28 mouse cellular contexts compared by ENCODE assay signal in the genomic region with DNA sequence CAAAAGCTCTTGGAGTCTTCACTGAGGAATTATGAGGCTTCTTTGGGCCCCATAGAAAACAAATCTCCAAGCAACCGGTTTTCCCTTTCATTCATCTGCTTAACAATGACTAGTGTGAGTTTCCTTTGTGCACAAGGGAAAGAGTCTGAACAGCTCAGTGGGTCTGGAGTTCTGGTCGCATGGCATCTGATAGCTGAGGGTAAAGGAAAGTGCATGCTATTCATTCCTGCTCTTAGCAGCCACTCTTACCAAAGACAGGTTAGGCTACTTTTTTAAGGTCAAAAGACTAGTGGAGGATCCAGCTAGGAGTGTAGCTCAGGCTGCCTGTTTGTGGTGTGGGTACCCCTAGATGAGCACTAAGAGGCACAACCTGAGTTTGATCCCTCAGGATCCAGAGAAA. TPM values are rescaled to one million over a fixed set of nuclear protein-coding genes. Genes with fewer than 3 reads are reported as not detected.
DNase-seq lines count a peak whose midpoint lies in the region; ATAC-seq lines count a peak whose summit lies in the region.
"Had no signal": no experiment of that assay in that cellular context is flagged by ENCODE, and none has a peak within 500 bp of the region (broad histone marks: within the 10 kb centered on the region; RNA-seq: fewer than 3 reads in every experiment).

No protein-coding gene starts in this region.

- no peak for DNase-seq in embryonic facial prominence, embryonic 10.5 days (ENCODE audit: low spot score)
- no peak for DNase-seq in heart, adult 18-20 months
- DNase-seq in midbrain, embryonic 10.5 days (ENCODE audit: low spot score): peak; percentile 25
- no peak for DNase-seq in midbrain, embryonic 14.5 days
- DNase-seq in thymus, postnatal 25 days: no peak
- DNase-seq: cerebellum, adult 2 months; cerebellum, postnatal 36 days; kidney, adult 9 months; kidney, postnatal 25 days; thymus, adult 2 months had no signal

- WGBS in embryonic facial prominence, embryonic 13.5 days: 41% methylated on average over 2 of the region's 2 CpGs
- 29% methylated on average over 2 of the region's 2 CpGs for WGBS in embryonic facial prominence, embryonic 10.5 days
- WGBS in heart, embryonic 13.5 days: 50% methylated on average over 2 of the region's 2 CpGs
- 18% methylated on average over 2 of the region's 2 CpGs for WGBS in midbrain, embryonic 10.5 days
- 3% methylated on average over 2 of the region's 2 CpGs for WGBS in midbrain, embryonic 14.5 days
- 62% methylated on average over 2 of the region's 2 CpGs for WGBS in limb, embryonic 15.5 days

- ATAC-seq in embryonic facial prominence, embryonic 13.5 days (ENCODE audit: insufficient number of reproducible peaks, insufficient read depth, low FRiP score, low TSS enrichment, low read depth): no peak
- no peak for ATAC-seq in heart, embryonic 13.5 days (ENCODE audit: extremely low read depth, insufficient number of reproducible peaks, low FRiP score, low TSS enrichment)
- no peak for ATAC-seq in midbrain, embryonic 14.5 days (ENCODE audit: low FRiP score, low TSS enrichment)
- no peak for ATAC-seq in limb, embryonic 15.5 days (ENCODE audit: insufficient number of reproducible peaks, low FRiP score, low TSS enrichment, low read depth)
- ATAC-seq: forebrain, embryonic 14.5 days had no signal

- H3K9ac ChIP-seq in embryonic facial prominence, embryonic 13.5 days: no peak overlapping the region
- no peak overlapping the region for H3K9ac ChIP-seq in heart, embryonic 13.5 days
- H3K9ac ChIP-seq in midbrain, embryonic 14.5 days (replicated peaks; ENCODE audit: low read length): no peak overlapping the region
- H3K9ac ChIP-seq in limb, embryonic 15.5 days: no peak overlapping the region
- H3K9ac ChIP-seq: hindbrain, embryonic 14.5 days; midbrain, embryonic 12.5 days; stomach, embryonic 15.5 days had no signal

- peaks cover 3% of the 10 kb centered on the region; the same call in 1 of the 2 replicates for H3K9me3 ChIP-seq in embryonic facial prominence, embryonic 13.5 days
- no peaks in the 10 kb centered on the region for H3K9me3 ChIP-seq in embryonic facial prominence, embryonic 10.5 days
- H3K9me3 ChIP-seq in heart, embryonic 13.5 days: peaks cover 5% of the 10 kb centered on the region; the same call in 1 of the 2 replicates
- H3K9me3 ChIP-seq in midbrain, embryonic 10.5 days (replicated peaks): peaks cover 3% of the 10 kb centered on the region; the same call in 1 of the 2 replicates
- peaks cover 4% of the 10 kb centered on the region for H3K9me3 ChIP-seq in midbrain, embryonic 14.5 days (ENCODE audit: control insufficient read depth, low read length)
- no peaks in the 10 kb centered on the region for H3K9me3 ChIP-seq in limb, embryonic 15.5 days
- H3K9me3 ChIP-seq: midbrain, embryonic 12.5 days; stomach, embryonic 15.5 days had no signal

- H3K4me3 ChIP-seq in embryonic facial prominence, embryonic 13.5 days: no peak overlapping the region
- H3K4me3 ChIP-seq in embryonic facial prominence, embryonic 10.5 days: no peak overlapping the region
- H3K4me3 ChIP-seq in heart, embryonic 13.5 days: no peak overlapping the region
- H3K4me3 ChIP-seq in midbrain, embryonic 10.5 days: no peak overlapping the region
- H3K4me3 ChIP-seq in midbrain, embryonic 14.5 days (replicated peaks; ENCODE audit: low read depth, low read length): no peak overlapping the region
- no peak overlapping the region for H3K4me3 ChIP-seq in limb, embryonic 15.5 days
- H3K4me3 ChIP-seq: midbrain, embryonic 12.5 days; stomach, embryonic 15.5 days had no signal

- no peaks in the 10 kb centered on the region for H3K27me3 ChIP-seq in embryonic facial prominence, embryonic 13.5 days
- H3K27me3 ChIP-seq in embryonic facial prominence, embryonic 10.5 days (replicated peaks; ENCODE audit: low read depth, poor library complexity, severe bottlenecking): no peaks in the 10 kb centered on the region
- no peaks in the 10 kb centered on the region for H3K27me3 ChIP-seq in heart, embryonic 13.5 days (replicated peaks)
- H3K27me3 ChIP-seq in midbrain, embryonic 10.5 days (ENCODE audit: low read depth, poor library complexity, severe bottlenecking): no peaks in the 10 kb centered on the region
- H3K27me3 ChIP-seq in midbrain, embryonic 14.5 days (ENCODE audit: control insufficient read depth, insufficient read depth, low read length): no peaks in the 10 kb centered on the region
- H3K27me3 ChIP-seq in limb, embryonic 15.5 days: no peaks in the 10 kb centered on the region
- H3K27me3 ChIP-seq: midbrain, embryonic 12.5 days; stomach, embryonic 15.5 days had no signal

- no peaks in the 10 kb centered on the region for H3K36me3 ChIP-seq in embryonic facial prominence, embryonic 13.5 days
- H3K36me3 ChIP-seq in embryonic facial prominence, embryonic 10.5 days (replicated peaks): no peaks in the 10 kb centered on the region
- H3K36me3 ChIP-seq in heart, embryonic 13.5 days: no peaks in the 10 kb centered on the region
- no peaks in the 10 kb centered on the region for H3K36me3 ChIP-seq in midbrain, embryonic 10.5 days
- H3K36me3 ChIP-seq in midbrain, embryonic 14.5 days (ENCODE audit: control insufficient read depth, insufficient read depth, low read length): no peaks in the 10 kb centered on the region
- H3K36me3 ChIP-seq in limb, embryonic 15.5 days: no peaks in the 10 kb centered on the region
- H3K36me3 ChIP-seq: midbrain, embryonic 12.5 days; stomach, embryonic 15.5 days had no signal

- H3K27ac ChIP-seq in embryonic facial prominence, embryonic 13.5 days: 0 out of 2 replicates have a peak overlapping the region, but pooled peaks have one; percentile 5
- H3K27ac ChIP-seq in embryonic facial prominence, embryonic 10.5 days (replicated peaks): no peak overlapping the region
- peak overlapping the region; percentile 77; the same call in 1 of the 2 replicates for H3K27ac ChIP-seq in heart, embryonic 13.5 days (replicated peaks)
- peak overlapping the region; percentile 76 for H3K27ac ChIP-seq in midbrain, embryonic 10.5 days (replicated peaks)
- no peak overlapping the region for H3K27ac ChIP-seq in midbrain, embryonic 14.5 days (replicated peaks; ENCODE audit: low read depth, low read length)
- H3K27ac ChIP-seq in limb, embryonic 15.5 days: peak overlapping the region; percentile 74
- H3K27ac ChIP-seq: hindbrain, embryonic 14.5 days; macrophage; midbrain, embryonic 12.5 days; stomach, embryonic 15.5 days had no signal

- H3K4me2 ChIP-seq in embryonic facial prominence, embryonic 13.5 days: no peak overlapping the region
- H3K4me2 ChIP-seq in heart, embryonic 13.5 days: no peak overlapping the region
- no peak overlapping the region for H3K4me2 ChIP-seq in midbrain, embryonic 14.5 days (ENCODE audit: low read length)
- no peak overlapping the region for H3K4me2 ChIP-seq in limb, embryonic 15.5 days
- H3K4me2 ChIP-seq: hindbrain, embryonic 14.5 days; liver, embryonic 11.5 days; midbrain, embryonic 12.5 days; stomach, embryonic 15.5 days had no signal

- H3K4me1 ChIP-seq in embryonic facial prominence, embryonic 13.5 days: peaks cover 8% of the 10 kb centered on the region; the same call in 1 of the 2 replicates
- H3K4me1 ChIP-seq in embryonic facial prominence, embryonic 10.5 days: peaks cover 17% of the 10 kb centered on the region
- H3K4me1 ChIP-seq in heart, embryonic 13.5 days: peaks cover 26% of the 10 kb centered on the region
- peaks cover 22% of the 10 kb centered on the region for H3K4me1 ChIP-seq in midbrain, embryonic 10.5 days
- no peaks in the 10 kb centered on the region for H3K4me1 ChIP-seq in midbrain, embryonic 14.5 days (ENCODE audit: control insufficient read depth, insufficient read depth, low read length)
- 0 out of 2 replicates have a peak, but pooled peaks cover 3% of the 10 kb centered on the region for H3K4me1 ChIP-seq in limb, embryonic 15.5 days
- H3K4me1 ChIP-seq: stomach, embryonic 15.5 days had no signal

RNA-seq across cellular contexts. Expression of a gene that starts 25.6 kb away (rescaled TPM):
- 0.30 TPM in 1 of 2 replicates, not detected in the other for polyA plus RNA-seq in embryonic facial prominence, embryonic 13.5 days (2015; fragmentation: Nextera tagmentation; extraction: Ambion mirVana)
- polyA plus RNA-seq in embryonic facial prominence, embryonic 10.5 days (2016; fragmentation: Nextera tagmentation; extraction: Ambion mirVana): 0.33 TPM in 1 of 2 replicates, not detected in the other
- polyA plus RNA-seq in heart, embryonic 13.5 days (2015; fragmentation: Nextera tagmentation; extraction: Ambion mirVana): not detected in 2 replicates
- not detected for total RNA-seq in heart, adult 18-20 months (2021)
- 0.15 TPM in 1 of 2 replicates, not detected in the other for polyA plus RNA-seq in midbrain, embryonic 10.5 days (2016; fragmentation: Nextera tagmentation; extraction: Ambion mirVana)
- not detected in 2 replicates for polyA plus RNA-seq in midbrain, embryonic 14.5 days (2014; fragmentation: Nextera tagmentation; extraction: Ambion mirVana)
- 0.15 TPM in 1 of 2 replicates, not detected in the other for polyA plus RNA-seq in limb, embryonic 15.5 days (2015; fragmentation: Nextera tagmentation; extraction: Ambion mirVana)
- total RNA-seq: adrenal gland, postnatal 4 days; gastrocnemius, postnatal 4 days; layer of hippocampus, adult 8-10 months; left cerebral cortex, postnatal 36 days; MEL; neutrophil, adult 5-6 weeks had no signal
- polyA plus RNA-seq: cerebellum, adult 2 months; forebrain, embryonic 14.5 days; heart, embryonic 16.5 days; hindbrain, embryonic 14.5 days; intestine, embryonic 14.5 days; lung, adult 2 months; macrophage; stomach, embryonic 15.5 days; thymus, adult 2 months had no signal

RNA-seq across cellular contexts. Expression of a gene that starts 31.7 kb away (rescaled TPM):
- polyA plus RNA-seq in embryonic facial prominence, embryonic 13.5 days (2015; fragmentation: Nextera tagmentation; extraction: Ambion mirVana): not detected in 2 replicates
- not detected in 2 replicates for polyA plus RNA-seq in embryonic facial prominence, embryonic 10.5 days (2016; fragmentation: Nextera tagmentation; extraction: Ambion mirVana)
- polyA plus RNA-seq in heart, embryonic 13.5 days (2015; fragmentation: Nextera tagmentation; extraction: Ambion mirVana): 0.18 TPM in 1 of 2 replicates, not detected in the other
- not detected for total RNA-seq in heart, adult 18-20 months (2021)
- not detected in 2 replicates for polyA plus RNA-seq in midbrain, embryonic 10.5 days (2016; fragmentation: Nextera tagmentation; extraction: Ambion mirVana)
- not detected in 2 replicates for polyA plus RNA-seq in midbrain, embryonic 14.5 days (2014; fragmentation: Nextera tagmentation; extraction: Ambion mirVana)
- not detected in 2 replicates for polyA plus RNA-seq in limb, embryonic 15.5 days (2015; fragmentation: Nextera tagmentation; extraction: Ambion mirVana)
- total RNA-seq: adrenal gland, postnatal 4 days; gastrocnemius, postnatal 4 days; layer of hippocampus, adult 8-10 months; left cerebral cortex, postnatal 36 days; neutrophil, adult 5-6 weeks had no signal
- polyA plus RNA-seq: cerebellum, adult 2 months; forebrain, embryonic 14.5 days; heart, embryonic 16.5 days; hindbrain, embryonic 14.5 days; lung, adult 2 months; macrophage; midbrain, embryonic 12.5 days; thymus, adult 2 months had no signal

RNA-seq across cellular contexts. Expression of a gene that starts 37.3 kb away (rescaled TPM):
- polyA plus RNA-seq in embryonic facial prominence, embryonic 13.5 days (2015; fragmentation: Nextera tagmentation; extraction: Ambion mirVana): not detected in 2 replicates
- not detected in 2 replicates for polyA plus RNA-seq in embryonic facial prominence, embryonic 10.5 days (2016; fragmentation: Nextera tagmentation; extraction: Ambion mirVana)
- not detected in 2 replicates for polyA plus RNA-seq in heart, embryonic 13.5 days (2015; fragmentation: Nextera tagmentation; extraction: Ambion mirVana)
- not detected for total RNA-seq in heart, adult 18-20 months (2021)
- polyA plus RNA-seq in midbrain, embryonic 10.5 days (2016; fragmentation: Nextera tagmentation; extraction: Ambion mirVana): not detected in 2 replicates
- not detected in 2 replicates for polyA plus RNA-seq in midbrain, embryonic 14.5 days (2014; fragmentation: Nextera tagmentation; extraction: Ambion mirVana)
- polyA plus RNA-seq in limb, embryonic 15.5 days (2015; fragmentation: Nextera tagmentation; extraction: Ambion mirVana): 0.19 and 0.38 TPM in 2 replicates
- total RNA-seq: adrenal gland, postnatal 4 days; gastrocnemius, postnatal 4 days; layer of hippocampus, adult 8-10 months; left cerebral cortex, postnatal 36 days; MEL; neutrophil, adult 5-6 weeks had no signal
- polyA plus RNA-seq: cerebellum, adult 2 months; forebrain, embryonic 14.5 days; heart, embryonic 16.5 days; hindbrain, embryonic 14.5 days; intestine, embryonic 14.5 days; lung, adult 2 months; macrophage; midbrain, embryonic 12.5 days; thymus, adult 2 months had no signal

RNA-seq across cellular contexts. Expression of a gene that starts 43.4 kb away (rescaled TPM):
- polyA plus RNA-seq in embryonic facial prominence, embryonic 13.5 days (2015; fragmentation: Nextera tagmentation; extraction: Ambion mirVana): not detected in 2 replicates
- polyA plus RNA-seq in embryonic facial prominence, embryonic 10.5 days (2016; fragmentation: Nextera tagmentation; extraction: Ambion mirVana): not detected in 2 replicates
- polyA plus RNA-seq in heart, embryonic 13.5 days (2015; fragmentation: Nextera tagmentation; extraction: Ambion mirVana): 0.17 and 0.37 TPM in 2 replicates
- total RNA-seq in heart, adult 18-20 months (2021): not detected
- 0.22 and 0.23 TPM in 2 replicates for polyA plus RNA-seq in midbrain, embryonic 10.5 days (2016; fragmentation: Nextera tagmentation; extraction: Ambion mirVana)
- polyA plus RNA-seq in midbrain, embryonic 14.5 days (2014; fragmentation: Nextera tagmentation; extraction: Ambion mirVana): not detected in 2 replicates
- not detected in 2 replicates for polyA plus RNA-seq in limb, embryonic 15.5 days (2015; fragmentation: Nextera tagmentation; extraction: Ambion mirVana)
- total RNA-seq: gastrocnemius, postnatal 4 days; layer of hippocampus, adult 8-10 months; left cerebral cortex, postnatal 36 days; neutrophil, adult 5-6 weeks had no signal
- polyA plus RNA-seq: cerebellum, adult 2 months; forebrain, embryonic 14.5 days; heart, embryonic 16.5 days; hindbrain, embryonic 14.5 days; lung, adult 2 months; macrophage; midbrain, embryonic 12.5 days; thymus, adult 2 months had no signal

RNA-seq across cellular contexts. Expression of a gene that starts 53.2 kb away (rescaled TPM):
- polyA plus RNA-seq in embryonic facial prominence, embryonic 13.5 days (2015; fragmentation: Nextera tagmentation; extraction: Ambion mirVana): 0.36 TPM in 1 of 2 replicates, not detected in the other
- 0.11 and 0.40 TPM in 2 replicates for polyA plus RNA-seq in embryonic facial prominence, embryonic 10.5 days (2016; fragmentation: Nextera tagmentation; extraction: Ambion mirVana)
- polyA plus RNA-seq in heart, embryonic 13.5 days (2015; fragmentation: Nextera tagmentation; extraction: Ambion mirVana): 0.69 and 2.6 TPM in 2 replicates
- total RNA-seq in heart, adult 18-20 months (2021): 1 to 10 TPM; 1.0 to 1.1 TPM
- 0.09 and 0.23 TPM in 2 replicates for polyA plus RNA-seq in midbrain, embryonic 10.5 days (2016; fragmentation: Nextera tagmentation; extraction: Ambion mirVana)
- polyA plus RNA-seq in midbrain, embryonic 14.5 days (2014; fragmentation: Nextera tagmentation; extraction: Ambion mirVana): 0.16 TPM in 1 of 2 replicates, not detected in the other
- polyA plus RNA-seq in limb, embryonic 15.5 days (2015; fragmentation: Nextera tagmentation; extraction: Ambion mirVana): 0.16 TPM in 1 of 2 replicates, not detected in the other
- total RNA-seq: adrenal gland, postnatal 4 days; left cerebral cortex, postnatal 36 days; neutrophil, adult 5-6 weeks had no signal
- polyA plus RNA-seq: cerebellum, adult 2 months; forebrain, embryonic 14.5 days; lung, adult 2 months; macrophage had no signal

Comparison
In these comparisons a context has a peak if more than half of its experiments do, and no peak if none do; other contexts are left out.
1. H3K27ac ChIP-seq: peak in embryonic facial prominence, embryonic 13.5 days (single experiment), heart, embryonic 13.5 days (single experiment), midbrain, embryonic 10.5 days (single experiment) and limb, embryonic 15.5 days (single experiment); none in embryonic facial prominence, embryonic 10.5 days (single experiment) and midbrain, embryonic 14.5 days (single experiment).